Mouse (Mus musculus) monocyte, adult 5-6 weeks (primary cell): ENCODE data around the gene Zfp512b. TPM values are rescaled to one million over a fixed set of nuclear protein-coding genes. Genes with fewer than 3 reads are reported as not detected.

Source experiments
- ATAC-seq: fragments of 153-309, 156-312 bp; replicated peaks from 2 replicates; pipeline ENCODE4 v1.8.0; 2017; ENCODE audit warnings: mild to moderate bottlenecking; ENCODE audit not compliant: low TSS enrichment, insufficient number of reproducible peaks, severe bottlenecking, poor library complexity, low FRiP score
- total RNA-seq: library from RNA; stranded (forward); fragments of 200-1000, 200-491, 200-594 nt; gene quantifications from 3 replicates; pipeline ENCODE4 v1.2.3, GENCODE M21; 2017

Gene Zfp512b
- 6.6 to 20.6 TPM (median 10.2 TPM) in 3 replicates for total RNA-seq

GRCm38 (mm10) chr2:181592231-181593041, at the start of gene Zfp512b:
Gene Zfp512b, minus strand, starts transcription at chr2:181592803.
- no peak for ATAC-seq

GRCm38 (mm10) chr2:181635865-181636264, 43.3 kb upstream of the Zfp512b start:
- ATAC-seq: no peak

- ATAC-seq: no peak
These were observed 40.0 kb upstream of the Zfp512b start for GRCm38 (mm10) chr2:181632624-181633023.

- ATAC-seq: no peak
These were observed 35.9 kb upstream of the Zfp512b start for GRCm38 (mm10) chr2:181628471-181628870.

GRCm38 (mm10) chr2:181623401-181623800, 30.8 kb upstream of the Zfp512b start:
- ATAC-seq: no peak

- no peak for ATAC-seq
These were observed 26.3 kb upstream of the Zfp512b start for GRCm38 (mm10) chr2:181618761-181619495.

GRCm38 (mm10) chr2:181602367-181602766, 9.8 kb upstream of the Zfp512b start:
- ATAC-seq: no peak

- no peak for ATAC-seq
These were observed 9.1 kb upstream of the Zfp512b start for GRCm38 (mm10) chr2:181601751-181602145.

GRCm38 (mm10) chr2:181600828-181601750, 8.5 kb upstream of the Zfp512b start:
- peak; percentile 95 for ATAC-seq

GRCm38 (mm10) chr2:181600226-181600758, 7.7 kb upstream of the Zfp512b start:
- ATAC-seq: no peak

- peak; percentile 15; the same call in 1 of the 2 replicates for ATAC-seq
These were observed 6.1 kb upstream of the Zfp512b start, which contains the start of gene Samd10 for GRCm38 (mm10) chr2:181598454-181599351. Gene Samd10, minus strand, starts transcription at chr2:181599212.

- ATAC-seq: no peak
These were observed 4.9 kb upstream of the Zfp512b start for GRCm38 (mm10) chr2:181597378-181598061.

GRCm38 (mm10) chr2:181596221-181596960, 3.8 kb upstream of the Zfp512b start:
- no peak for ATAC-seq

- no peak for ATAC-seq
These were observed 2.5 kb upstream of the Zfp512b start for GRCm38 (mm10) chr2:181594946-181595696.

GRCm38 (mm10) chr2:181593937-181594336, 1.3 kb upstream of the Zfp512b start:
- no peak for ATAC-seq

- peak; percentile 8; the same call in 1 of the 2 replicates for ATAC-seq
These were observed 429 bp upstream of the Zfp512b start for GRCm38 (mm10) chr2:181593042-181593421.
